Mouse (Mus musculus) cerebellum, adult 9-10 months (tissue): ENCODE results near the gene Nanos2.

Source experiments
- DNase-seq: peaks from one replicate; pipeline ENCODE4 v3.0.0; 2022

The Nanos2 gene

DNA sequence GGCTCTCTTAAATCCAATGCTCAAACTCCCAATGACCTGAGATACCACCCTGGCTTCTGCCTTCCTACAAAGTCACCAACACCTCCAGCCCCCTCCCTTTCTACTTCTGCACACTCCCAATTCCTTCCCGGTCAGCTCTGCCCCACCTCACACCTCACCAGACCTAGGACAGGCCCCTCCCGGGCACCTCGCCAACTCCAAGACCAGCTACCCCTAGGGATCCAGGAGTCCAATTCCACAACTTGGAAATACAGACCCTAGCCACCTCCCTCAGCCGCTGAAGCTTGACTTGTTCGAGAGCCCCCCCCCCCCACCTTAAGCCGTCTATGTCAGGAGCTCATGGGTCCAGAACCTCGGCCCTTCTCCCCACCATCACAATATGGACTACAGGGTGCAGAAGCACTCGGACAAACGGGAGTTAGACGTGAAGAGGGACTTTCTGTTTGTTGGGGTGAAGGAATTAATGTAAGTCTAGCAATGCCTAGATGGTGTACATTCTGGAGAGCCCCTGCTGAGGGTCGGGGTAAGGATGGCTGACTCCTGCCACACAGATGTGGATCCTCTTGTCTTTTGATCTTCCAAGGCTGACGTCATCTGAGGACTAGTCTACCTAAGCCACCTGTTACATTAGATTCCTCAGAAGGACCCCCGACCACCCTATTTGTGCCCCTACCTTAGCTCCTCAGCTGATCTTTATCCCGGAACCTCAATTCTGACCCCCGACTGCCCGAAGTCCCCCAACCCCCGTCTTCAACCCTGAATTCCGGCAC, 35.2 kb downstream of the Nanos2 start:
- no peak for DNase-seq

- DNase-seq = peak; percentile 80
Measured at GRCm38 (mm10) chr7:19023357-19023814, 36.2 kb downstream of the Nanos2 start, which contains the start of gene Foxa3. Gene Foxa3, minus strand, starts transcription at chr7:19023538.

DNA sequence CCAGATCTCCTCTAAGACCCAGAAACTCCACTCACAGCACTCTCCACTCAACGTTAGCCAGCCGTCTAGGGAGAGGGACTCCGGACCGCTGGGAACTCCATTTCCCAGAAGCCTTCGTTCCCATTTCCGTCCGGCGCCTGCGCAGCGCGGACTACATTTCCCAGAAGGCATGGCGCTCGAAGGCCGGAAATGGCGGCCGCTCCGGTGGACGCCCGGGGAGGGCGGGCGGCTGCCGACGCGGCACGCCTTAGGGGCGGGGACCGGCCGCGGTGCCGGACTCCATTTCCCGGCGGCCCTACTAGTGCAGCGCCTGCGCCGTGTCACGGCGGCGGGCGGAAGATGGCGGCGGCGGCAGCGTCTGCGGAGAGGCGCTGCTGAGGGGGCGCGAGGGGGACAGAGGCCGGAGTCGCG, 36.9 kb downstream of the Nanos2 start, which contains the start of gene Sympk:
Gene Sympk (plus strand): TSS at position 282 of the 411 bp plus-strand sequence.
- DNase-seq = peak; percentile 93

- DNase-seq = peak; percentile 73
Measured at GRCm38 (mm10) chr7:19024581-19025255, 37.5 kb downstream of the Nanos2 start.

DNA sequence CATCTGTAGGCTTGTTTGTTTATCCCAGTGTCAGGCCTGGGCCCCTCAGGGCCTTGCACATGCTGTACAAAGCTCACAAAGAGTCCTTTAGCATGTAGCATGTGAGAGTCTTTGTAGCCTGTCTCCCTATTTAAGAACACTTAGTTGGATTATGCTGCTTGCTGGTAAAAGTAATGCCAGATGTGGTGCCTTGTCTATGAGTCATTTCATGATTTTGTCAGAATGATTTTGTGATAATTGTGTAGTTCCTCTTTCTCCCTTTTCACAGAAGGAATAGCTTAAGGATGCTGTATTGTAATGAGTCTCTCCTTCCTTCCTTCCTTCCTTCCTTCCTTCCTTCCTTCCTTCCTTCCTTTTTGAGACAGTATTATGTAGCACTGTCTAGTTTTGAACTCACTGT, 40.9 kb downstream of the Nanos2 start:
- DNase-seq = no peak

GRCm38 (mm10) chr7:19029084-19029653, 42.0 kb downstream of the Nanos2 start:
- DNase-seq = no peak

GRCm38 (mm10) chr7:19031641-19032040, 44.4 kb downstream of the Nanos2 start:
- DNase-seq = no peak
